Mouse (Mus musculus): ENCODE data around the gene Lgi2.

Lgi2 gene

DNA sequence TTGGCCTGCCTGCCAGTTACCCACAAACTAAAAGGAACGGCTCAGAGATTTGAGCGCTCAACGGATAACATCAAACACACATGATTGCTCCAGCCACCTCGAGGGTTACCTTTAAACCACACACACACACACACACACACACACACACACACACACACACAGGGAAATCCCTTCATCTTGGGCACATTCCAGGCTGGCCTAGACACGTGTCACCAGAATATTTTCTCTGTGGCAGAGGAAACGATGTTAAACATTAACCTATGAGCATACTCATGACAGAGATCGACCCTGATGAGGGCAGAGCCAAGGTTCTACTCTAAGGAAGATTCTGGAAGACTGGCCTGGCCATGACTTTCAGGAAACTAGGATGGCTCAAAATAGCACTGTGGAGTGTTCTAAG lies 29.2 kb downstream of the Lgi2 start:
- in situ Hi-C loops (cut with MboI), result no loop called here

DNA sequence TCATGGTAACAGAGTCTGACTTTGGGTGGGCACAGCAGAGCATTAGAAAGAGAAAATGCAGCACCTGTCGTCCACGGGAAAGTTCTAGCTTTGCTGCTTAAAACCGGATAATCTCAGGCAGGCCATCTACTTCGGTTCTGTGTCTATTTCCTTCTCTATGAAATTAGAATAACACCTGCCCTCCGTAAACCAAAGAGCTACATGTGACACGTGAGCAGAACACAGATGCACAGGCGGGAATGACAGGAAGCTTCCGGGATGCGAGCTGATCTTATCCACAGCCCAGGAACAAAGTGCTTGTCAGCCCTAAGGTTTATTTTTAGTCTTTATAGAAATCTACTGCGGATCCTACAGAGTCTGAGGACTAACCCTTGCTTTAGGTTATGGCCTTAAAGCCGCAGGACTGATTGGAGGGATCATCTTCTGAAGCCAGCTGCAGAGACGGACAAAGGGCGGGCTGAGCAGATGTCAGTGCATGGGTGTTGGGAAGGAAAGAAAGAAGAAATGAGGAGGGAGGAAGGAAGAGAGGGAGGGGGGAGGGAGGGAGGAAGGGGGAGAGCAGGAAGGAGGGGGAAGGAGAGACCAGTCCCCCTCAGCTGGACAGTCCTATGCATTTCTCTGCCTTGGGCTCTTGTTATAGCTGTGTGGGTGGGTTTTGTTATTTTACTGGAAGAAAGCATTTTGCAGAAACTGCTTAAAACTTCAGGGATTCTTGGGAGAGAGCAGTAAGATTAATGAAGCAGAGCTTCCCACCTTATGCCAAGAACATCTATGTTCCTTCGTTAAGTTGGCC lies 31.3 kb downstream of the Lgi2 start:
- in situ Hi-C loops (cut with MboI), result no loop called here

DNA sequence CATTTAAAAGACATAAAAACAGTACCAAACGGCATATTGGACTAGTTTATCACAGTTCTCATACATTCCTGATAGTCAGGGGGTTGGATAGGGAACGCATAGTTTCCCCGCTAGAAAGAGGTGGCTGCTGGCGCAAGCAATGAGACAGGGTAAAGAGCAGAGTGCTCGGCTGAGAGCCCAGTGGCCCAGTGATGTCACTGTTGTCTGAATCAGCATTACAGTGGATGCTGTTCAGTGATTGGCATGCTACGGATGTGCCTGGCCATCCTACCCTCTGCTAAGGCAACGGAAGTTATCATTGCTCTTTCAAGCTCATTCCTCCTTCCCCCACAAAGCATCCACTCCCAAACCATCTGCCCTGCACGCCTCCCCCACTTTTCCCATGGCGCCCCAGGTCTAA lies 32.6 kb downstream of the Lgi2 start:
- in situ Hi-C loops (cut with MboI), result no loop called here

DNA sequence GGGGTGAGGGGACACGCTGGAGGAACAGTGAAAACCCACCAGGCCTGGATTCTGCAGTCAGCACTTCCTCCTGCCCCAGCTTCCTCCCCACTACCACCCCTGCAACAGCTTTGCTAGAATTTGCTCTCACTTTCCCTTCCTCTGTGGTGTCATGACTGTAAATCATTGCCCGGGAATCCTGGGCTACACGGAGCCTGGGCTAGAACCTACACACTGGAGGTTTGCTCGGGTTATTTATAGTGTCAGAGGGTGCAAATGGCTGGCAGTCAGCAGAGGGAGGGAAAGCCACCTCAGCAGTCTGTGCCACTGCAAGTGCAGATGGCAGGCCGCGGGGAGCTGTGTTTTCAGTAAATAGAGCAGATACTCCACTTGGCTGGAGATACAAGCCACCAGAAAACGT lies 37.7 kb downstream of the Lgi2 start:
- in situ Hi-C loops (cut with MboI), result no loop called here

DNA sequence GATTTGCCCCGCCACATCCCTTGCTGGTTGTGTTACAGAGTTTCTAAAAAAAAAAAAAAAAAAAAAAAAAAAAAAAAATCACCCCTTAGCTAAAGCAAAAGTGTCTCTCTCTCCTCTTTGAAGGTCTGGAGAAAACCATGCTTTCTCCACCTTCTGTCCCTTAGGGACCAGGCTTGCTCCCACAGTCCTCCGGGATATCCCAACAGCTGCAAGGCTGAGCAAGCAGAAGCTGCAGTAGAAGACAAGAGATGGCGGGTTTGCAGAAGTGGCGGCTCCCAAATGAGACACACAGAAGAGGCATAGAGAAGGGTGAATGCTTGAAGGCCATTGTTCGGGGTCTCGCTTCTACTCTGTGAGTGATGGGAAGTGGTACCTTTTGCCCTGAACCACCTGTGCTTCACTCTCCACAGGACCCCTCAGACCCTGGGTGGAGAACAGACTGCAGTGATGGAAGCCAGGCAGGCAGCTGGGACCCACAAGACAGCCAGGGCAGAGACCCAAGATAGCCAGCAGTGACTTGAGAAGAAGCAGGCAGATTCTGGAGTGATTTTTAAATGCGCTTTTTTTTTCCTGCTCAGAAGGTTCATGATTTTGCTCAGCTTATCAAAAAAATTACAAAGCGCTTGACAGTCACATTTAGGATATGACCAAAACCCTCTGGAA lies 39.8 kb downstream of the Lgi2 start:
- in situ Hi-C loops (cut with MboI), result no loop called here

DNA sequence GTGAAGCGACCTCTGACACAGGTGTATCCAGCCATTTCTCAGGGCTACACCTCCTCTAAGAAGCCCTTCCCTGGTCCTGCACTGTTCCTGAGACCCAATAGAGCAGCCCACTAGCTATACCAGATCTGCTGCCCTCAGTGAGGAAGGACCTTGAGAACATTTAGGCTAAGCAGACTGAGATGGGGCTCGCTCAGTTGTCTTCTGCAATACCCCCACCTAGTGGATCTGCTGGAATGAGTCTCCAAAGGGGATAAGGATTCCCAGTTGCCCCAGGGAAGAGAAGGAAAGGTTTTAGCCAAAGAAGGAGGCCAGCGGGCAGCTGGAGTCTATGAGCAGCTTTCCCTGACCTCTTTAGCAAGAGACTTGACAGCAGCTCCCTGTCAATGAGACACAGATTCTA lies 42.1 kb downstream of the Lgi2 start:
- in situ Hi-C loops (cut with MboI), result no loop called here

DNA sequence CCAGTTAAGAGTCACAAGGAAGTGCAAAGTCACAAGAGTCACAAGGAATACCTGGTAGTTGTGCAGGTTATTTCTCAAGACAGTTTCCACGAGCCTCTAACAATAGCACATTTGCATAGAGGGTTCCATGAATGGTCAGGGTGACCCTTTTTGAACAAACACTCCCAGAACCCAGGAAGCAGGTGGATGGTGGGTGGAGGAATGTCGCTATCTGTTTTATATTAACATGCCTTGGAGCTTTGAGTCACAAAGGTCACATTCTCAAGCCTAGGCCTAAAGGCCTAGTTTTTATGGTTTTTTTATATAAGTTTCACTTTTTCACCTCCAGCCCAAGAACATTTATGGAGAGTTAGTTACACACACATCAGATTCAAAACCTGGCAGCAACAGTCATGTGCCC lies 46.3 kb downstream of the Lgi2 start:
- in situ Hi-C loops (cut with MboI), result no loop called here

DNA sequence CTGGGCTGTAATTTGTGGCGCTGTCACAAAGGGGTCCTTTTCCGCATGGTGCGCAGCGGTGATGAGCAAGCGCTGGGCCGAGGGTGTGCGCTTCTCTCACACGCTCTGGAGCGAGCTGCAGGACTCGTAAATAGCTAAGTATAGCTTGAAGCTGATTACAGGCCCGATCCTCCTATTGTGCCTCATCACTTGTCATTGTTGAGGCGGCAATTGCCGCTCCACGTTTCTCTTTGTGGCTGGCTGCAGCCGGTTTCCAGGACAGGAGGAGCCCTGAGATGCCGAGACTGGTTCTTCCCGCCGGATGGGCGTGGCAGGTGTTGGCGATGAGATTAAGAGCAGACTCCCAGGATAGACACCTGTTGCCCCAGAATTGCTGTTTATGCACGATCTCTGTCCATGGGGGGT lies 50.2 kb downstream of the Lgi2 start:
- in situ Hi-C loops (cut with MboI), result no loop called here

DNA sequence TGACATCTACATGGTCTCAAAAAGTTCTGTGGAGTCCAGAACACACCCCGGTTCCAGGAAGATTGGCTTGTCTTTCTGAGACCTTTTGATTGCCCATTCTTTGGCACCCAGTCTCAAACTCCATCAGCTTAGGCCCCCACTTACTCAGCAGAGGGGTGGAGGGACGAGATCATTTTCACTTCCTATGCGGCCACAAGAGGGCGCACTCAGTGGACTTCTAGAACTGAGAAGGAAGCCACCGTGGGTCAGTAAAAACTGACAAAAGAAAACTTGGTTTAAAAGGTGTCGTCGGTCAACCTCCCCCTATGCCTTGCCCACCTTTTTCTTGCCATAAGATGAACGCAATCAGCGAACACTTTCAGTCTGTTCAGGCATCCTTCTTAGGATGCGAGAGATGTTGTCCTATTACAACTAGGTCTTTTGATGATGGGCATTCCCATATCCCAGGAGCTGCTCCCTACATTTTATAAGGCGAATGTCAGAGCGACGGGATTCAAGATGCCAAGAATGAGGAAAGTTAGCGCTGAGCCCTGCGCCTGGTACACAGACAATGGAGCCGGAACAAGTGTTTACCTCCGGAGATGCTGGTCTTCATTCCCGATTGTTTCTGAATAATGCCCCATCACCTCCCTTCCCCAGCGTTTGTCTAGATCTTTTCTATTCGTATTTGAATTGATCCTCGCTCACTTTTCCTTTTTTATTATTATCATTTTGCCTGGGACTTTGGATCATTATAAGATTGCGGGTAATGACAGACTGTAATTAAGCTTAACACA lies 50.8 kb downstream of the Lgi2 start:
- in situ Hi-C loops (cut with MboI), result no loop called here

DNA sequence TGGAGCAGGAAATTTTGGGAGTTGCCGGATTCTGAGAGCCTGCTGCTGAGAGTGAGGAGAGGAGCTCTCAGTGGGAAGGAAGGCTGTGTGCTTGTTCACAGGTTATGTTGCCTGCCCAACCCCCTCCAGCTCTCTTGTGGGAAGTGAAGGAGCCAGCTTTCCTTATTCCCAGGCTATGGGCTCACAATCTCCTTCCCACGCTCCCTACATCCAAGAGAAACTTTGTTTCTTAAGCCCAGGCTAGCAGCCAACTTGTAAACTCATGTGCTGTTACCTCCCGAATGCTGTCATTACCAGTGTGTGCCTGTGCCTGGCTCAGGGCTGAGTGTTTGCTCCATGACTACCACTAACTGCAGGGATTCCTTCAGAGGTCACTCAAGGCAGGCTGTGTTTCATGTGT lies 55.2 kb downstream of the Lgi2 start:
- in situ Hi-C loops (cut with MboI), result no loop called here

DNA sequence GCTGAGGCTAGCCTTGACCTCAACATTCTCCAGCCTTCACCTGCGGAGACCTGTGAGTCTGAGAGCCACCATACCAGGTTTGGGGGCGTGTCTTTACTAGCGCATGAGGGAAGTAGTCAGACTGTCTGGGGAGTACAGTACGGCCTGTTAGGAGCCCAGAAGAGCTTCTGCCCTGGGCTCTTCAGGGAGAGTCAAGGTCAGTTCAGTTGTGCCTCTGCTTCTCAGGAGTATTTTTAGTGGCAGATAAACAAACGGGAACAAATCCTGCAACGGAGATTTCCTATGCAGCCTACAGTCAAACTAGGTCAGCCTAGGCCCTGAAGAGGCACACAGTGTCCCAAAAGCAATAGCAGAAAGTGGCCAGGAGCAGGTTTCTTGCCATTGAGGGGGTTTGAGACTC lies 56.8 kb downstream of the Lgi2 start:
- in situ Hi-C loops (cut with MboI), result no loop called here

DNA sequence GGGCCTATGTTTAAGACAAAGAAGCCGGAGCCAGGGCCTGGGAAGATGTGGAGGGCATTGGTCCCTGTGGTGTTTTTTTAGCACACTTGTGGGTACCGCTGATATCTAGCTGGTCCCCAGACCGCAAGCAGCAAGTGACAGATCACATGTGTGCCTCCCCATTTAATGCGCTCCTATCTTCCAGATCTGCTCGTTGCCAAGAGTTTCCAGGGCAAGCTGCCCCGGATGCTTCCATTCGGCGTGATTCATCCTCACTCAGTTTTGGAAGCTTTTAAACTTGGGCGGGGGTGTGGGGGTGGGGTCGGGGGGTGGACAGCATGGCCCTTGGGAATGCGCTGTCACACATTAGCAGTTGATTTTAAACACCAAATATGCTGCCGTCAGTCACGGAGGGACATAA lies 61.6 kb downstream of the Lgi2 start:
- in situ Hi-C loops (cut with MboI), result no loop called here

DNA sequence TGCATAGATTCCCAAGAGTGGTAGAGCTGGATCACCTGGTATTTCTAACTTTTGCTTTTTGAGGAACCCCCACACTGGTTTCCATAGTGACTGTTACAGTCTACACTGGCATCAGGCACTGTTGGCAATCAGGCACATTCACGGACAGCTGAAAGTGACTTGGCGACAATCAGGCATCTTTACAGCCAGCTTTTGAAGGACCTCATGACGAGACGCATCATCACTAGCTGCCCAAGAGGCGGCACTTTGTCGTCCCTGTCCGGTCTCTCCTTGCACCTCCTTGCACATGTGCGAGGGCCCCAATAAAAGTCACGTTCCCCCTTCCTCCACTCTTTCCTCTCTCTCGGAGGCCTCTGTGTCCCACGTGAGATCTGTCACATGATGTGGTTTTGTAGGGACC lies 62.1 kb downstream of the Lgi2 start:
- in situ Hi-C loops (cut with MboI), result no loop called here

DNA sequence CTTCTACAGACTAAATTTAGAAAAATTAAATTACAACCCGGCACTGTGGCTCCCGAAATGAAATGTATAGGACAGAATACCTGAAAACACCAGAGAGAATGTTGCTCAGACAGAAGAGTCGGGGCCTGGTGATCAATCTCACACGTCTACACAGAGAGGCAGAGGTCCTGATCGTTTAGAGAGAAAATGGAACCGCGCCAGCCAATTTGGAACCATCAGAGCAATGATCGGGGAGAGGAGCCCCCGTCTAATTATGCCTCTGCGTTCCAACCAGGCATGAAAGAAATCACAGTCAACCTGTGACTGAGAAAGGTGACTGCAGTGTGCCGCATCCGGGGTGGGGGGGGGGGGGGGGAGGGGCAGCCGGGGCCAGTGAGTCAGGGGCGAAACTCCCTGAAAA lies 70.6 kb downstream of the Lgi2 start:
- in situ Hi-C loops (cut with MboI), result no loop called here

DNA sequence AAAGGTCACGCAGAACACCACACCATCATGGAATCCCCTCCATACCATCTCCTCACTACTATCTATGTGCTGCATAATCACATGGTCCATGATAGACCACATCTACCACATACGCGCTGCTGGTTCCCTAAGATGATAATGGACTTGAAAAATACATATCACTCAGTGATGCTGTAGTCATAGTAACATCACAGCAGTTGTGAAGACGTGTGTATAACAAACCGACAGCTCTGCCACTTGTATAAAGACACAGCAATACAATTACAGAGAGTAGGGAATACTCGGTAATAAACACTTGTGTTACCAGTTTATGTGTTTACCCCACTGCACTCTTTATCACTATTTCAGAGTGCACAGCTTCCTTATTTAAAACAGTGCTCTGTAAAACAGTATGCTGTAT lies 74.8 kb downstream of the Lgi2 start:
- in situ Hi-C loops (cut with MboI), result no loop called here

DNA sequence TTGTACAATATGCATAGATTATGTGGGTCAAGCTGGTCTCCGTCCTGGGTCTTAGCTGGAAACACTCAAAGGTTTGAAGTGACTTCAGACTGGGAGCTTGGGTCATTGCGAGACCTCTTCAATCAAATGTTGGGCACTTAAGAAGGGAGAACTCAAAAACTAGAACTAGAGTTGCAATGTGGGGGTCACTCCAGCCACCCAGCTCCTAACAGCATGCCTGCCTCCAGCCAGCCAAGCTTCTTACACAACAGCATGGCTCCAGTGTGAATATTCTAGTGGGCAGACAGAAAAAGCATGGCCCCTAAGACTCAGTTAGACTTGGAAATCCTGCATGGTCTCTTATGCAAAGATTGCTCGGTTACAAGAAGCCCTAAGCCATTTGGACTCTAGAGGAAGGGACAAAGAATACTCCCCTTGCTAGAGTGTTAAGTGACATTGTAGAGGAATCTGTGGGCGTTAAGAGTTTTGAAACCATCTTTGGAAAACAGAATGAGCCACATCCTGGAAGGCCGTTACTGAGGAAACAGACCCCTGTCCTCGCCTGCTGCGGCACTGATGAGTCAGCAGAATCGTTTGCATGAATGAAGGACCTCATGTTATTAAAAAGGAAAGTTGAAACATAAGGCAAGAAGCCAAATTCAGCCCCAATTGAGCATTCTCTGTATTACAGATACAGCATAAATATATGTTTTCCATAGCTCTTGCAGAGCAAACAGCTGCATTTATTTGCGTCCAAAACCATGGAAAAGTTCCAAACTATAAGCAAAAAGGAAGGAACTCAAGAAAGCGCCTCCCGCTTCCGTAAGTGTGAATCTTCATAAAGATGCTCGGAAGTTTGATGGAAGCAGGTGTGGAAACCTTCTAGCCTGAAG lies 78.5 kb downstream of the Lgi2 start:
- in situ Hi-C loops (cut with MboI), result no loop called here
